Mouse (Mus musculus): ENCODE results near the gene Ddx50.

Ddx50 gene

GRCm38 (mm10) chr10:62650881-62651810 is at the start of gene Ddx50:
Gene Ddx50, minus strand, starts transcription at chr10:62651218.
- peak; percentile 96 to 97 for DNase-seq (ENCODE audit: low spot score in 2 of 2)

GRCm38 (mm10) chr10:62692771-62693170 is 41.8 kb upstream of the Ddx50 start:
- DNase-seq (ENCODE audit: low spot score in 2 of 2) = no peak

GRCm38 (mm10) chr10:62692244-62692643 is 41.2 kb upstream of the Ddx50 start:
- DNase-seq (ENCODE audit: low spot score in 2 of 2) = no peak

- DNase-seq (ENCODE audit: low spot score in 2 of 2) = no peak
These were observed 36.1 kb upstream of the Ddx50 start for GRCm38 (mm10) chr10:62687032-62687674.

- DNase-seq (ENCODE audit: low spot score in 2 of 2) = no peak
These were observed 32.0 kb upstream of the Ddx50 start for GRCm38 (mm10) chr10:62683043-62683442.

- DNase-seq (ENCODE audit: low spot score in 2 of 2) = no peak
These were observed 28.8 kb upstream of the Ddx50 start for GRCm38 (mm10) chr10:62679833-62680232.

GRCm38 (mm10) chr10:62677329-62677728 is 26.3 kb upstream of the Ddx50 start:
- no peak for DNase-seq (ENCODE audit: low spot score in 2 of 2)

- DNase-seq (ENCODE audit: low spot score in 2 of 2) = no peak
These were observed 25.2 kb upstream of the Ddx50 start for GRCm38 (mm10) chr10:62676196-62676595.

- DNase-seq (ENCODE audit: low spot score in 2 of 2) = no peak
These were observed 21.3 kb upstream of the Ddx50 start for GRCm38 (mm10) chr10:62672359-62672758.

- no peak for DNase-seq (ENCODE audit: low spot score in 2 of 2)
These were observed 18.2 kb upstream of the Ddx50 start for GRCm38 (mm10) chr10:62669245-62669644.

- DNase-seq (ENCODE audit: low spot score in 2 of 2) = no peak
These were observed 17.4 kb upstream of the Ddx50 start for GRCm38 (mm10) chr10:62668463-62668862.

- DNase-seq (ENCODE audit: low spot score in 2 of 2) = no peak
These were observed 17.0 kb upstream of the Ddx50 start for GRCm38 (mm10) chr10:62668043-62668442.

- peak; percentile 48 to 54 for DNase-seq (ENCODE audit: low spot score in 2 of 2)
These were observed 14.1 kb upstream of the Ddx50 start for GRCm38 (mm10) chr10:62664963-62665590.

- no peak for DNase-seq (ENCODE audit: low spot score in 2 of 2)
These were observed 13.2 kb upstream of the Ddx50 start for GRCm38 (mm10) chr10:62664171-62664570.

GRCm38 (mm10) chr10:62656711-62657110 is 5.7 kb upstream of the Ddx50 start:
- DNase-seq (ENCODE audit: low spot score in 2 of 2) = no peak

GRCm38 (mm10) chr10:62651961-62652360 is 943 bp upstream of the Ddx50 start:
- DNase-seq (ENCODE audit: low spot score in 2 of 2) = no peak

- DNase-seq (ENCODE audit: low spot score in 2 of 2) = peak in 1 of 2 experiments; percentile 2
These were observed 648 bp downstream of the Ddx50 start for GRCm38 (mm10) chr10:62650358-62650782.

- DNase-seq (ENCODE audit: low spot score in 2 of 2) = no peak
These were observed 46.9 kb downstream of the Ddx50 start for GRCm38 (mm10) chr10:62604161-62604560.

- DNase-seq (ENCODE audit: low spot score in 2 of 2) = no peak
These were observed 47.6 kb downstream of the Ddx50 start for GRCm38 (mm10) chr10:62603233-62604030.

GRCm38 (mm10) chr10:62602177-62603040 is 48.6 kb downstream of the Ddx50 start, which contains the start of gene Ddx21:
Gene Ddx21, minus strand, starts transcription at chr10:62602281.
- DNase-seq (ENCODE audit: low spot score in 2 of 2) = peak; percentile 82 to 87

GRCm38 (mm10) chr10:62601833-62602176 is 49.2 kb downstream of the Ddx50 start:
- DNase-seq (ENCODE audit: low spot score in 2 of 2) = no peak

Measured in natural killer cell, adult 2 months (primary cell).